Mouse (Mus musculus) hindbrain, embryonic 15.5 days (tissue): ENCODE measurements around the gene Gabrd. TPM values are rescaled to one million over a fixed set of nuclear protein-coding genes. Genes with fewer than 3 reads are reported as not detected.
A peak's percentile ranks its signal among the peaks of the same experiment; 100 is the strongest.

ENCODE experiments used
- ATAC-seq: fragments of 200-750 bp; cut with Nextera tagmentation; 2 replicates; pipeline ENCODE4 v1.8.0; 2017; ENCODE audit warnings: low read depth, moderate number of reproducible peaks, moderate TSS enrichment; ENCODE audit not compliant: low FRiP score
- H3K27ac ChIP-seq: fragments of 300-500 bp; sonication (generic); replicated peaks from 2 replicates; pipeline ENCODE4 v1.5.1; 2015; ENCODE audit warnings: mild to moderate bottlenecking, inconsistent platforms
- H3K27me3 ChIP-seq: fragments of 300-500 bp; sonication (generic); 2 replicates; pipeline ENCODE4 v1.6.1; 2015; ENCODE audit warnings: control low read depth, inconsistent platforms
- H3K36me3 ChIP-seq: fragments of 300-500 bp; sonication (generic); 2 replicates; pipeline ENCODE4 v1.6.1; 2015; ENCODE audit warnings: control low read depth, inconsistent platforms
- H3K4me1 ChIP-seq: fragments of 300-500 bp; sonication (generic); replicated peaks from 2 replicates; pipeline ENCODE4 v1.6.1; 2015; ENCODE audit warnings: control low read depth, inconsistent platforms
- H3K4me2 ChIP-seq: fragments of 300-500 bp; sonication (generic); 2 replicates; pipeline ENCODE4 v1.6.1; 2015; ENCODE audit warnings: moderate library complexity, mild to moderate bottlenecking, inconsistent platforms
- H3K4me3 ChIP-seq: fragments of 300-500 bp; sonication (generic); 2 replicates; pipeline ENCODE4 v1.5.1; 2015; ENCODE audit warnings: mild to moderate bottlenecking, inconsistent platforms
- H3K9ac ChIP-seq: fragments of 300-500 bp; sonication (generic); 2 replicates; pipeline ENCODE4 v1.6.1; 2015; ENCODE audit warnings: inconsistent platforms
- H3K9me3 ChIP-seq: fragments of 300-500 bp; sonication (generic); 2 replicates; pipeline ENCODE4 v1.6.1; 2016; ENCODE audit warnings: control low read depth, inconsistent platforms
- WGBS: fragments of 180-500 bp; shearing (Covaris S2); methylation state at CpG from one replicate; pipeline ENCODE4 v1.1.7; 2015; 5-methylcytosine and 5-hydroxymethylcytosine counted together
- polyA plus RNA-seq: library from polyadenylated mRNA; unstranded; fragments of >200 nt; fragmentation: Nextera tagmentation; extraction: Ambion mirVana; gene quantifications from 2 replicates; pipeline ENCODE4 v1.2.1, GENCODE M21; 2015

The Gabrd gene
- polyA plus RNA-seq, 1 experiment from 2014 or later = 0.25 TPM

GRCm38 (mm10) chr4:155381974-155382373 is 15.9 kb downstream of the Gabrd start:
- Histone ChIP-seq H3K27ac (no peak overlapping the region), H3K4me1 (no peaks in the 10 kb centered on the region), H3K4me3 (no peak overlapping the region), H3K36me3 (no peaks in the 10 kb centered on the region), H3K9ac (no peak overlapping the region), H3K9me3 (no peaks in the 10 kb centered on the region), H3K27me3 (no peaks in the 10 kb centered on the region), H3K4me2 (no peak overlapping the region)
- no peak for ATAC-seq
- 44% methylated on average over 7 of the region's 7 CpGs for WGBS

- 74% methylated on average over 5 of the region's 5 CpGs for WGBS
- no peak overlapping the region for H3K9ac ChIP-seq
- H3K9me3 ChIP-seq = no peaks in the 10 kb centered on the region
- no peak overlapping the region for H3K27ac ChIP-seq
- no peaks in the 10 kb centered on the region for H3K4me1 ChIP-seq
- no peak overlapping the region for H3K4me3 ChIP-seq
- no peak for ATAC-seq
- no peak overlapping the region for H3K4me2 ChIP-seq
- H3K27me3 ChIP-seq = no peaks in the 10 kb centered on the region
- no peaks in the 10 kb centered on the region for H3K36me3 ChIP-seq
Observed at GRCm38 (mm10) chr4:155371797-155372735, 25.8 kb downstream of the Gabrd start.

GRCm38 (mm10) chr4:155370737-155371715 is 26.9 kb downstream of the Gabrd start:
- no peaks in the 10 kb centered on the region for H3K36me3 ChIP-seq
- no peak overlapping the region for H3K4me2 ChIP-seq
- no peaks in the 10 kb centered on the region for H3K4me1 ChIP-seq
- no peak overlapping the region for H3K9ac ChIP-seq
- WGBS = 83% methylated on average over 15 of the region's 15 CpGs
- no peaks in the 10 kb centered on the region; the same call in 1 of the 2 replicates for H3K27me3 ChIP-seq
- H3K9me3 ChIP-seq = no peaks in the 10 kb centered on the region
- no peak overlapping the region for H3K27ac ChIP-seq
- no peak overlapping the region for H3K4me3 ChIP-seq
- no peak for ATAC-seq

- Histone ChIP-seq H3K9me3 (no peaks in the 10 kb centered on the region), H3K4me2 (no peak overlapping the region), H3K4me1 (no peaks in the 10 kb centered on the region), H3K4me3 (no peak overlapping the region), H3K27me3 (peaks cover 13% of the 10 kb centered on the region; the same call in 1 of the 2 replicates), H3K9ac (no peak overlapping the region), H3K36me3 (no peaks in the 10 kb centered on the region), H3K27ac (no peak overlapping the region)
- no peak for ATAC-seq
- WGBS = 26% methylated on average over 12 of the region's 12 CpGs
Observed at GRCm38 (mm10) chr4:155368684-155369083, 29.2 kb downstream of the Gabrd start.

GRCm38 (mm10) chr4:155367739-155368138 is 30.2 kb downstream of the Gabrd start:
- no peak for ATAC-seq
- Histone ChIP-seq H3K9me3 (no peaks in the 10 kb centered on the region), H3K4me3 (no peak overlapping the region), H3K4me1 (no peaks in the 10 kb centered on the region), H3K27me3 (peaks cover 22% of the 10 kb centered on the region), H3K27ac (no peak overlapping the region), H3K9ac (no peak overlapping the region), H3K4me2 (no peak overlapping the region), H3K36me3 (no peaks in the 10 kb centered on the region)
- WGBS = 91% methylated on average over 9 of the region's 9 CpGs

GRCm38 (mm10) chr4:155366784-155367183 is 31.1 kb downstream of the Gabrd start:
- Histone ChIP-seq H3K4me2 (no peak overlapping the region), H3K27ac (no peak overlapping the region)
- WGBS = 88% methylated on average over 6 of the region's 6 CpGs

GRCm38 (mm10) chr4:155362443-155362842 is 35.5 kb downstream of the Gabrd start:
- H3K4me1 ChIP-seq = peaks cover 14% of the 10 kb centered on the region
- 43% methylated on average over 5 of the region's 5 CpGs for WGBS
- no peak for ATAC-seq
- H3K9me3 ChIP-seq = no peaks in the 10 kb centered on the region
- peaks cover 66% of the 10 kb centered on the region for H3K27me3 ChIP-seq
- no peak overlapping the region for H3K27ac ChIP-seq
- no peaks in the 10 kb centered on the region for H3K36me3 ChIP-seq
- no peak overlapping the region for H3K4me2 ChIP-seq
- no peak overlapping the region for H3K9ac ChIP-seq
- H3K4me3 ChIP-seq = no peak overlapping the region

More at GRCm38 (mm10) chr4:155366784-155367183, 31.1 kb downstream of the Gabrd start:
- Histone ChIP-seq H3K9ac (no peak overlapping the region), H3K4me3 (no peak overlapping the region), H3K27me3 (peaks cover 32% of the 10 kb centered on the region), H3K9me3 (no peaks in the 10 kb centered on the region), H3K4me1 (peaks cover 4% of the 10 kb centered on the region), H3K36me3 (no peaks in the 10 kb centered on the region)
- ATAC-seq = no peak

GRCm38 (mm10) chr4:155361303-155361791 is 36.6 kb downstream of the Gabrd start, which contains the start of gene Prkcz:
TSS of gene Prkcz (minus strand) at chr4:155361361.
- Histone ChIP-seq H3K4me1 (peaks cover 14% of the 10 kb centered on the region), H3K27ac (no peak within 1 kb of the TSS), H3K36me3 (no peaks in the 10 kb centered on the region), H3K4me2 (peak within 1 kb of the TSS; percentile 57), H3K27me3 (peaks cover 66% of the 10 kb centered on the region), H3K4me3 (peak within 1 kb of the TSS; percentile 37), H3K9me3 (no peaks in the 10 kb centered on the region), H3K9ac (no peak within 1 kb of the TSS)
- ATAC-seq = peak; percentile 87; the same call in 1 of the 2 replicates
- WGBS = under 1% methylated on average over 51 of the region's 51 CpGs

- H3K4me1 ChIP-seq = peaks cover 14% of the 10 kb centered on the region
- H3K4me3 ChIP-seq = peak overlapping the region; percentile 37
- under 1% methylated on average over 40 of the region's 42 CpGs for WGBS
- H3K9ac ChIP-seq = no peak overlapping the region
- H3K9me3 ChIP-seq = no peaks in the 10 kb centered on the region
- H3K27me3 ChIP-seq = peaks cover 66% of the 10 kb centered on the region
- H3K27ac ChIP-seq = no peak overlapping the region
- peak overlapping the region; percentile 57 for H3K4me2 ChIP-seq
- no peak for ATAC-seq
- no peaks in the 10 kb centered on the region for H3K36me3 ChIP-seq
Observed at GRCm38 (mm10) chr4:155360856-155361255, 37.1 kb downstream of the Gabrd start.

GRCm38 (mm10) chr4:155359560-155360464 is 38.1 kb downstream of the Gabrd start:
- Histone ChIP-seq H3K9me3 (no peaks in the 10 kb centered on the region), H3K9ac (no peak overlapping the region), H3K36me3 (no peaks in the 10 kb centered on the region), H3K27me3 (peaks cover 58% of the 10 kb centered on the region), H3K27ac (no peak overlapping the region), H3K4me2 (no peak overlapping the region), H3K4me1 (peaks cover 14% of the 10 kb centered on the region), H3K4me3 (no peak overlapping the region)
- ATAC-seq = no peak
- 49% methylated on average over 12 of the region's 12 CpGs for WGBS

GRCm38 (mm10) chr4:155357601-155358000 is 40.3 kb downstream of the Gabrd start:
- H3K27ac ChIP-seq = no peak overlapping the region
- no peak overlapping the region for H3K4me2 ChIP-seq
- peaks cover 14% of the 10 kb centered on the region for H3K4me1 ChIP-seq
- WGBS = 53% methylated on average over 2 of the region's 2 CpGs
- H3K27me3 ChIP-seq = peaks cover 42% of the 10 kb centered on the region
- no peak for ATAC-seq
- H3K9me3 ChIP-seq = no peaks in the 10 kb centered on the region
- no peak overlapping the region for H3K9ac ChIP-seq
- no peaks in the 10 kb centered on the region for H3K36me3 ChIP-seq
- no peak overlapping the region for H3K4me3 ChIP-seq
